Mouse (Mus musculus): Measurements from ENCODE around the gene A730009L09Rik. TPM values are rescaled to one million over a fixed set of nuclear protein-coding genes. Genes with fewer than 3 reads are reported as not detected.

A730009L09Rik gene
- polyA plus RNA-seq, 1 experiment from 2014 or later, result not detected

GRCm38 (mm10) chr16:84507681-84508080 lies 7.2 kb upstream of the A730009L09Rik start:
- DNase-seq (no peak), ATAC-seq (ENCODE audit: low read depth) (no peak)
- Histone ChIP-seq H3K27me3 (no peaks in the 10 kb centered on the region), H3K36me3 (no peaks in the 10 kb centered on the region), H3K4me1 (replicated peaks) (no peaks in the 10 kb centered on the region), H3K4me3 (replicated peaks) (no peak overlapping the region), H3K9ac (no peak overlapping the region), H3K27ac (no peak overlapping the region), H3K4me2 (no peak overlapping the region), H3K9me3 (replicated peaks) (peaks cover 4% of the 10 kb centered on the region; the same call in 1 of the 2 replicates)
- WGBS (ENCODE audit: insufficient replicate concordance), result 56% methylated on average over 4 of the region's 4 CpGs

DNA sequence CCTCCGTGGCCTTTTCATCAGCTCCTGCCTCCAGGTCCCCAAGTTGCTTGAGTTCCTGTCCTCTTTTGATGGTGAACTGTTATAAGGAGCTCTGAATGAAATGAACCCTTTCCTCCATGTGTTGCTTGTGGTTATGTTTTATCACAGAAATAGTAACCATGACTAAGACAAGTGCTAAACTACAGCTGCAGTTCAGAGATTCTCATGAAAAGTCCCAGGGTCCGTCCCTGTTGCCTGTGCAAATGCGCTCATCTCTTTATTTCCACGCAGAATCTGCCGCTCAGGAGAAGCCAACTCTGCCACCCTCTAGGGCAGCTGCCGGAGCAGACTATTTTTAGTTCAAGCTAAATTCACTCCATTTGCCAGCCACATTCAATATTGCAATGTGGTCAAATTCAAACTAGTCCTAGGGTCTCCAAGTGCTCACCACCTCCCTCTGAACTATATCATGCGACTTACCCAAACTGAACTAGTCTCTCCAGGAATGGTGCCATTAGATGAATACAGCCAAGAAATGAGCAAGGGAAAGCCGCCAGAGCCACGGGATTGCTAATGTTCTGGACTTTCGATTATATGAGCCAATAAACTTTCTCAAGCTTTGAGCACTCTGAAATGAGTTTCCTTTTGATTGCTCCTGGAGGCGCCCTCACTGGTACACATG lies 7.2 kb downstream of the A730009L09Rik start:
- no peak overlapping the region for H3K4me2 ChIP-seq
- WGBS (ENCODE audit: insufficient replicate concordance), result 76% methylated on average over 11 of the region's 11 CpGs
- H3K9me3 ChIP-seq (replicated peaks), result no peaks in the 10 kb centered on the region
- no peak overlapping the region for H3K27ac ChIP-seq
- H3K4me1 ChIP-seq (replicated peaks), result no peaks in the 10 kb centered on the region
- no peak overlapping the region for H3K9ac ChIP-seq
- no peak overlapping the region for H3K4me3 ChIP-seq (replicated peaks)
- no peaks in the 10 kb centered on the region for H3K27me3 ChIP-seq
- ATAC-seq (ENCODE audit: low read depth), result no peak
- H3K36me3 ChIP-seq, result no peaks in the 10 kb centered on the region
- no peak for DNase-seq

DNA sequence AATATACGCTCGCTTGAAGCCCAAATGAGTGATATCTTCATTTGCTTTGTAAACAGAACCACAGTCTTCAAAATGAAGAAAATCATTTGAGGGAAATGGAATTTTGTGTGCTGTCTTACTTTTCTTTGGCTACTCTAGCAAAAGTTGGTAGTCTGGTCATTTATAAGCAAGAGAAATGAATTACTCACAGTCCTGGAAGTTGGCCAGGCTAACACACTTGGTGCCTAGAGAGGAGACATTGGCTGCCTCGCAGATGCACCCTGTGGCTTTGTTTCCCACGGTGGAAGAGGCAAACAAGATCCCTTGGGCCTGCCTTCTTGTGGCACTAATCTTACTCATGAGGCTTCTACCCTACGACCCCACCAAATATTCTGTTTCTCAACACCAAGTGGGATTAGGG lies 8.1 kb downstream of the A730009L09Rik start:
- 60% methylated on average over 5 of the region's 5 CpGs for WGBS (ENCODE audit: insufficient replicate concordance)
- no peak overlapping the region for H3K9ac ChIP-seq
- DNase-seq, result no peak
- H3K4me3 ChIP-seq (replicated peaks), result no peak overlapping the region
- H3K36me3 ChIP-seq, result no peaks in the 10 kb centered on the region
- H3K4me1 ChIP-seq (replicated peaks), result no peaks in the 10 kb centered on the region
- H3K4me2 ChIP-seq, result no peak overlapping the region
- H3K27me3 ChIP-seq, result no peaks in the 10 kb centered on the region
- no peak overlapping the region for H3K27ac ChIP-seq
- ATAC-seq (ENCODE audit: low read depth), result no peak
- no peaks in the 10 kb centered on the region for H3K9me3 ChIP-seq (replicated peaks)

- Histone ChIP-seq H3K27ac (no peak overlapping the region), H3K36me3 (no peaks in the 10 kb centered on the region), H3K27me3 (no peaks in the 10 kb centered on the region), H3K4me3 (replicated peaks) (no peak overlapping the region), H3K4me2 (no peak overlapping the region), H3K9me3 (replicated peaks) (no peaks in the 10 kb centered on the region), H3K4me1 (replicated peaks) (no peaks in the 10 kb centered on the region), H3K9ac (no peak overlapping the region)
- ATAC-seq (ENCODE audit: low read depth) (no peak), DNase-seq (no peak)
- 29% methylated on average over 11 of the region's 11 CpGs for WGBS (ENCODE audit: insufficient replicate concordance)
Observed at GRCm38 (mm10) chr16:84527375-84527774, 12.5 kb downstream of the A730009L09Rik start.

DNA sequence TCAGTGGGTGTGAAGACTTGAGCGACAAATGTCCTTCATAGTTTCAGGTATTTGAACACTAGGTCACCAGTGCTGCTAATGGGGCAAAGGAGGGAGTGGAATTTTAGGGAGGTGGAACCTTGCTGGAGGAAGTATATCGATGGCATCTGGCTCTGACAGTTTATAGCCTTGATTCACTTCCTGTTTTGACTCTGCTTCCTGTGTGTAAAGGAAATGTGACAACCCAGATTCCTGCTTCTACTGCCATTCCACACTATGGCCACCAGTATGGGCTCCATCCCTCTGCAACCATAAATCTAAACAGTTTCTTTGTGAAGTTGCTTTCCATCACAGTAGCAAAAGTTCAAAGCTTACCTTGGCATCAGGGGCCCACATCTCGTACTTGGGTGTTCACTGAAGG lies 17.9 kb downstream of the A730009L09Rik start:
- H3K36me3 ChIP-seq, result no peaks in the 10 kb centered on the region
- whole genome bisulfite sequencing (ENCODE audit: insufficient replicate concordance), result 55% methylated on average over 3 of the region's 3 CpGs
- H3K4me3 ChIP-seq (replicated peaks), result no peak overlapping the region
- DNase-seq (no peak), ATAC-seq (ENCODE audit: low read depth) (no peak)
- H3K9ac ChIP-seq, result no peak overlapping the region
- no peak overlapping the region for H3K27ac ChIP-seq
- no peaks in the 10 kb centered on the region for H3K27me3 ChIP-seq
- no peak overlapping the region for H3K4me2 ChIP-seq
- no peaks in the 10 kb centered on the region for H3K9me3 ChIP-seq (replicated peaks)
- H3K4me1 ChIP-seq (replicated peaks), result no peaks in the 10 kb centered on the region

DNA sequence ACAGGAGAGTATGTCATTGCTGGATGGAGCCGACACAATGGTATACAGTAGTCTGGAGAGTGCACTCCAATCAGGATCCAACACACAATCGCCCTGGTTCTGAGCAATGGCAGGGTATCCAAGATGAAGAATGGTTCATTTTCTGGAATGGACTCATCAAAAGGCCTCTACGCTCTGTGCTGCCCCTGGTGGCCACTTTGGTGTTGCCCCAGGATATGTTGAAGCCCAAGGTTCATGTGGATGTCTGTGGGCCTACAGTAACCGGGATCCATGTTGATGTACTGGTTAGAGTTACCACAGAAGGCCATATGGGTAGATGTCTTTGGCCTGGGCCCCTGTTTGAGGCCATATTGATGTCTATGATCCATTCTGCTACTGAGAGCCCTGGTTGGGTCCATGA lies 31.1 kb downstream of the A730009L09Rik start:
- H3K9ac ChIP-seq, result no peak overlapping the region
- no peaks in the 10 kb centered on the region for H3K36me3 ChIP-seq
- DNase-seq (no peak), ATAC-seq (ENCODE audit: low read depth) (no peak)
- H3K4me3 ChIP-seq (replicated peaks), result no peak overlapping the region
- WGBS (ENCODE audit: insufficient replicate concordance), result 62% methylated on average over 4 of the region's 4 CpGs
- H3K4me2 ChIP-seq, result no peak overlapping the region
- no peak overlapping the region for H3K27ac ChIP-seq
- no peaks in the 10 kb centered on the region for H3K27me3 ChIP-seq
- H3K4me1 ChIP-seq (replicated peaks), result no peaks in the 10 kb centered on the region
- no peaks in the 10 kb centered on the region for H3K9me3 ChIP-seq (replicated peaks)

DNA sequence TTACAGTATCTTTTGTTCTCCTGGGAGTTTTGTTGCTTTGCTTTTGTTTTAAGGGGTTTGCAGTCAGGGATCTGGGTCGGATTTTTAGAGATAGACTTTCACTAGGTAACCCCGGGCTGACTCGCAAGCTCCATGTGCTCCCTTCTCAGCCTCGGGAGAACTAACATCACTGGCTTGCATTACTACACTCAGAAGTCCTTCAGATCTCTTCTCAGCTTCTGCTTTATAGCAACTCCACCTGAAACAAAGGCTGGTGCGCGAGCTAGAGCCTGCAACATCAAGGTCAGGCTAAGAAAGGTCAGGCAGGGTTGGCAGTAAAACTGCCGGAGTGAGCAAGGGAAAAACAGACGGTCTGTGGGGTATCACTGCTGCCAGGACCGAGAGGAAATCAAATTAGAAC lies 34.2 kb downstream of the A730009L09Rik start:
- no peak overlapping the region for H3K4me3 ChIP-seq (replicated peaks)
- ATAC-seq (ENCODE audit: low read depth), result no peak
- H3K4me1 ChIP-seq (replicated peaks), result no peaks in the 10 kb centered on the region
- no peak for DNase-seq
- no peaks in the 10 kb centered on the region for H3K27me3 ChIP-seq
- H3K4me2 ChIP-seq, result no peak overlapping the region
- 54% methylated on average over 9 of the region's 9 CpGs for WGBS (ENCODE audit: insufficient replicate concordance)
- no peak overlapping the region for H3K9ac ChIP-seq
- H3K36me3 ChIP-seq, result no peaks in the 10 kb centered on the region
- no peak overlapping the region for H3K27ac ChIP-seq
- H3K9me3 ChIP-seq (replicated peaks), result no peaks in the 10 kb centered on the region

DNA sequence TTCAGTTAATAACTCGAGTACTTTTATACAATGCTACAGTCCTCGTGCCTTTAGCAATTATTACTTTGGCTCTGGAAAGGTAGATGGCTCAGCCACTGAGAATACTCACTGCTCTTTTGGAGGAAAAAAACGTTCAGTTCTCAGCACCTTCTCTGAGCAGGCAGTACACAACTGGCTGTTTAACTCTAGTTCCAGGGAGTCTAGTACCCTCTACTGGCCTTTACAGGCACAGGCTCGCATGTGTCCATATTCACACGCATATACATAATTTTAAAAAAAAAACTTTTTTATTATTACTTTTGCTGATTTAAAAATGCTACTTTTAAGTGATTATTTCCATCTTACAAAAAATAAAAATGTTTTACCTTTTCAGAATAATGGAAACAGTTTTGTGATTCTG lies 35.5 kb downstream of the A730009L09Rik start:
- no peak for DNase-seq
- WGBS (ENCODE audit: insufficient replicate concordance), result 62% methylated on average over 5 of the region's 5 CpGs
- H3K27ac ChIP-seq, result no peak overlapping the region

DNA sequence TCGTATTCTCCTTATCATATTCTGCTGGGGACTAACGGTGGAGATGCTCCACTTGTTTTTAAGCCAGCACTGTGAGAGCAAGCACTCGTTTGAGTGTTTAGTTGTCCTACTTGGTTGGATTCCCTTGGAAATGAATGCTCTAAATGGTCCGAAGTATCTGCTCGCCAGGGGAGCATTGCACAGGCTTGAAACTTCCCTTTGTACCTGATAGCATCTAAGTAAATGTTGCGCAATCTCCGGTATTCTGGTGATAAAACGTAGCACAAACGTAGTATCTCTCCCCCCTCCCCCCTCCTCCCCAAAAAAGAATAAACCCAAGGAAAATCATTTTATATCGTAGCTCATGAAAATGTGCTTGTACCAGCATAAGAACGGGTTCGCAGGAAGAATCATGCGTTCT lies 39.1 kb downstream of the A730009L09Rik start:
- H3K36me3 ChIP-seq, result no peaks in the 10 kb centered on the region

More for the DNA sequence above, 35.5 kb downstream of the A730009L09Rik start:
- no peaks in the 10 kb centered on the region for H3K4me1 ChIP-seq (replicated peaks)
- no peak overlapping the region for H3K4me2 ChIP-seq
- H3K36me3 ChIP-seq, result no peaks in the 10 kb centered on the region
- no peak overlapping the region for H3K4me3 ChIP-seq (replicated peaks)
- no peak for ATAC-seq (ENCODE audit: low read depth)
- H3K27me3 ChIP-seq, result no peaks in the 10 kb centered on the region
- H3K9ac ChIP-seq, result no peak overlapping the region
- no peaks in the 10 kb centered on the region for H3K9me3 ChIP-seq (replicated peaks)

GRCm38 (mm10) chr16:84558113-84558917 lies 43.4 kb downstream of the A730009L09Rik start:
- no peak for ATAC-seq (ENCODE audit: low read depth)
- Histone ChIP-seq H3K27ac (no peak overlapping the region), H3K4me1 (replicated peaks) (no peaks in the 10 kb centered on the region), H3K9ac (no peak overlapping the region), H3K9me3 (replicated peaks) (no peaks in the 10 kb centered on the region), H3K27me3 (no peaks in the 10 kb centered on the region), H3K4me2 (no peak overlapping the region), H3K36me3 (no peaks in the 10 kb centered on the region), H3K4me3 (replicated peaks) (no peak overlapping the region)
- no peak for DNase-seq
- 56% methylated on average over 20 of the region's 20 CpGs for WGBS (ENCODE audit: insufficient replicate concordance)

More for the DNA sequence above, 39.1 kb downstream of the A730009L09Rik start:
- H3K9me3 ChIP-seq (replicated peaks), result no peaks in the 10 kb centered on the region
- H3K27me3 ChIP-seq, result no peaks in the 10 kb centered on the region
- WGBS (ENCODE audit: insufficient replicate concordance), result 40% methylated on average over 13 of the region's 13 CpGs
- no peak for ATAC-seq (ENCODE audit: low read depth)
- no peak overlapping the region for H3K27ac ChIP-seq
- H3K9ac ChIP-seq, result no peak overlapping the region
- no peaks in the 10 kb centered on the region for H3K4me1 ChIP-seq (replicated peaks)
- no peak overlapping the region for H3K4me3 ChIP-seq (replicated peaks)
- DNase-seq, result no peak
- no peak overlapping the region for H3K4me2 ChIP-seq

DNA sequence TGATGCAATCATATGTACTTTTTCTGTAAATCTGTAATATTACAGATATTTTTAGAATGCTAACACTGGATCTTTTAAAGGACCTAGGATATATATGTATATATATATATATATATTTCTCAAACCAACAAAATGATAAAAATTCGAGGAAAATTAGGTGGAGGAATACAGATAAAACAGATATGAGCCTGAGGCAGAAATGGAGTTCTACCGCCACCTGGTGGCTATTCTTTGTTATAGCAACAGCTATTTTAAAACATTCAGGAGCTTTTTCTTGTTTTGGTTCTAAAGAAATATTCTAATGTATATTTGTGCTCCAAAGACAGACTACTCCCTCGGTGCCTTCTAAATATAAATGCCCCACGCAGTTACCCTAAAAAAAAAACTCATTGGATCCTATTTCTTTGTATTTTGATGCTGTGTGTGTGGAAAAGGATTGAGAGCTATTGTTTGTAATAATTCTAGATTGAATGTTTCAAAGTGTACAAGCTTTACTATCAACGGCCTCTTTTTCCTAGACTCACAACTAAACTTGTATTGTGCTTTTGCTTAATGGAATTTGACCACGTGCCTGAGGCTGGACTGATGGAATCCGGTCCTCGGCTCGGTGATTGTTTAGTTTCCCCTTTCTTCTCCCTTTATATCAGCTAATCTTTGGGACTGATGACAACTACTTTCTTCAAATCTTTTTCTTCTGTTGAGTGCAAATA lies 44.8 kb downstream of the A730009L09Rik start:
- Histone ChIP-seq H3K4me2 (no peak overlapping the region), H3K27me3 (no peaks in the 10 kb centered on the region), H3K36me3 (no peaks in the 10 kb centered on the region), H3K9ac (no peak overlapping the region), H3K27ac (no peak overlapping the region), H3K9me3 (replicated peaks) (no peaks in the 10 kb centered on the region), H3K4me3 (replicated peaks) (no peak overlapping the region), H3K4me1 (replicated peaks) (no peaks in the 10 kb centered on the region)
- DNase-seq, result no peak
- ATAC-seq (ENCODE audit: low read depth), result no peak
- 30% methylated on average over 9 of the region's 9 CpGs for WGBS (ENCODE audit: insufficient replicate concordance)
